Mouse (Mus musculus) left cerebral cortex, adult 2 months (tissue): ENCODE data around the gene Cyb561a3. TPM values are rescaled to one million over a fixed set of nuclear protein-coding genes. Genes with fewer than 3 reads are reported as not detected.
"Not testable (repeated sequence)": the region's sequence is repeated elsewhere in the genome, so short reads cannot be mapped to it uniquely, and the experiment has no call there.

ENCODE experiments used
- DNase-seq, 2 experiments: peaks; one replicate each; pipeline ENCODE4 v3.0.0; 2021 to 2022; ENCODE audit warnings: low spot score in 2 of 2, mixed read lengths in 1 of 2; ENCODE audit errors: extremely low spot score in 1 of 2
- H3K27ac ChIP-seq: fragments of 200-600 bp; 2 replicates; pipeline ENCODE4 v1.8.1; 2022
- H3K4me3 ChIP-seq: fragments of 200-600 bp; 2 replicates; pipeline ENCODE4 v1.8.1; 2022
- CTCF ChIP-seq: fragments of 200-600 bp; IDR thresholded peaks from 2 replicates; pipeline ENCODE4 v1.8.1; 2022; ENCODE audit warnings: antibody characterized with exemption, mild to moderate bottlenecking, moderate library complexity
- intact Hi-C: fragments of 180-260 bp; cut with DNase I; formaldehyde crosslinking; loops from one replicate; pipeline ENCODE4 v1.15.1; 2025
- long read RNA-seq, 2 experiments: library from polyadenylated mRNA; stranded (forward); transcript quantifications; one replicate each; pipeline ENCODE4 v2.0.0; 2021; ENCODE audit warnings: borderline mapping rate in 2 of 2
- total RNA-seq, 2 experiments: library from RNA; stranded (reverse); gene quantifications; 2 replicates each; pipeline ENCODE4 v1.2.3; 2021

The Cyb561a3 gene
- total RNA-seq, result 10 to 100 TPM; 12.7 to 12.8 TPM
- long read RNA-seq, experiment 1, partial matches to known transcripts, result 0 of 13 reads
- long read RNA-seq, experiment 1, other reads (novel, unspliced or antisense), result 4 of 13 reads
- long read RNA-seq, experiment 2, transcript Cyb561a3-201 (7 exons, 1,474 nt), result major isoform, 7 of 16 reads
- long read RNA-seq, experiment 2, partial matches to known transcripts, result 1 of 16 reads
- long read RNA-seq, experiment 2, other reads (novel, unspliced or antisense), result 4 of 16 reads

DNA sequence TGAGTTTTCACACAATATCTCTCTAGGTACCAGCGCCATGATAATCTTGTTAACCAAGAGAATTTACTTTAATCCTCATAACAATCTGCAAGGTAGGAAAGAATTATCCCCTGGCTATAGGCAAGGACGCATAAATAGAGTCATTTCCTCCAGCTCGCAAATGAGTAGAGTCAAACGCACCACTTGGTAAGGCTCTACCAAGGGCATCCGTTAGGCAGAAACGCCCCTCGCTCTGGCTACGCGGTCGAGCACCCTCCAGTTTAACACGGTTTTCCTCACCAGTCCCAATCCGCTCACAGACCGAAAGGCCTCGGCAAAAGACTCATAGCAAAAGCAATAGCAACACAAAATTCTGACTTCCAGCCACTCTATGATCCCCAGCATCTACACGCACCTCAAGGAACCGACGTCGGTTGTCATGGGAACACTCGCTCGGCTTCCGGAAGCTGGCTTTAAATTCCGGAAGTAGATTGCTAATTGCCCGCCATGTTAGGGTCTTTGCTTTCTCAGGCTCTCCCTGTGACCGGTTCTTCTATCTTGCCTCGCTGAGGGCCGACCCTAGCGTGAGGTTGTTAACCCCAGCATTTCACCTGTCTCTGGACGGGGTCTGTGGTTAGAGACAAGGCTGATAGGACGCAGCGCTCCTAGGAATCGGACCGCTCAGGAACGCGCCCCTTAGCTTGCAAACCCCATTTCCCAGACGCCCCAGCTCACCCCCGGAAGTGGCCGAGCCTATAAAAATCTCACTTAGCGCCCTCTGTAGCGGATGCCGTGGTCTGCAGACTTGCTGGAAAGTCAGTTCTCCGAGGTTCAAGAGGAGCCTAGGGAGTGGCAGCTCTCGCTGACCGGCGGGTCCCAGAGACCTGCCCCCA is at the start of gene Cyb561a3, which contains the start of gene Tmem138:
Gene Cyb561a3 (plus strand): TSS at position 483 of the 872 bp plus-strand sequence.
Gene Tmem138 (minus strand): TSS at position 673 of the 872 bp plus-strand sequence.
- DNase-seq, result peak; percentile 90 to 93
- intact Hi-C loops, result loop anchor here (1.0 to 2.0 kb wide), 3 partner anchors 22 to 52 kb away; partner anchors contain the start of genes Cpsf7, Ddb1 and Tkfc
- H3K4me3 ChIP-seq, result peak within 1 kb of the TSS; percentile 69
- TF ChIP-seq CTCF, result peak; percentile 62
- H3K27ac ChIP-seq, result peak within 1 kb of the TSS; percentile 99

DNA sequence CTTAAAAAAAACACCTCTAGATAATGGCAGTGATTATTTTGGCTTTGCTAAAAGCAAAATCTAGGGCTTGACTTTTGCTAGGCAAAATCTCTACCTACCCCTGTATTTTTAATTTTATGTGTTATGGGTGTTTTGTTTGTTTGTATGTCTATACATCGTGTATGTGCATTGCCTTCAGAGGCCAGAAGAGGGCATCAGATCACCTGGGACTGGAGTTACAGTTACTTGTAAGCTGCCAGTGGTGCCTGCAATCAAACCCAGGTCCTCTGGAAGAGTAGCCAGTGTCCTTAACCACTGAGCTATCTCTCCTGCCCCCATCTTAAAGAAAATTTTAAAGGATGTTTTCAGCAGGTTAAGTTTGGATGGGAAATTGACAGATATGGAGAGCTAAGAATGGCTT is 46.9 kb upstream of the Cyb561a3 start:
- Histone ChIP-seq H3K27ac (no peak overlapping the region), H3K4me3 (no peak overlapping the region)
- intact Hi-C loops, result no loop called here
- peak; percentile 24 for TF ChIP-seq CTCF
- no peak for DNase-seq

DNA sequence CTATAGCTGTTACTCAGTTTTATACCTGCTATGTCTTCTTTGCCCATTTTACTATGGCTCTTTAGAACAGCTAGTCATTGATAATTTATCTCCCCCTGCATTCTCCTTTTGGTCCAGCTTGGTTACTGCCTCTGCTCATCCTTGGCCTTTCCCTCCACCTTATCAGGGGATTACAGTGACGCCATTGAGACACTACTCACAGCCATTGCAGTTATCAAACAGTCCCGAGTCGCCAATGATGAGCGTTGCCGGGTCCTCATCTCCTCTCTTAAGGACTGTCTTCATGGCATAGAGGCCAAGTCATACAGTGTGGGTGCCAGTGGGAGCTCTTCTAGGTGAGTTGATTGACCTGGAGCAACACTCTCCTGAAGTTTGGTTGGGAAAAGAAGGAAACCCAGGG is 37.5 kb upstream of the Cyb561a3 start:
- H3K27ac ChIP-seq, result no peak overlapping the region
- no peak for DNase-seq
- no peak overlapping the region for H3K4me3 ChIP-seq
- no peak for TF ChIP-seq CTCF
- intact Hi-C loops, result no loop called here

DNA sequence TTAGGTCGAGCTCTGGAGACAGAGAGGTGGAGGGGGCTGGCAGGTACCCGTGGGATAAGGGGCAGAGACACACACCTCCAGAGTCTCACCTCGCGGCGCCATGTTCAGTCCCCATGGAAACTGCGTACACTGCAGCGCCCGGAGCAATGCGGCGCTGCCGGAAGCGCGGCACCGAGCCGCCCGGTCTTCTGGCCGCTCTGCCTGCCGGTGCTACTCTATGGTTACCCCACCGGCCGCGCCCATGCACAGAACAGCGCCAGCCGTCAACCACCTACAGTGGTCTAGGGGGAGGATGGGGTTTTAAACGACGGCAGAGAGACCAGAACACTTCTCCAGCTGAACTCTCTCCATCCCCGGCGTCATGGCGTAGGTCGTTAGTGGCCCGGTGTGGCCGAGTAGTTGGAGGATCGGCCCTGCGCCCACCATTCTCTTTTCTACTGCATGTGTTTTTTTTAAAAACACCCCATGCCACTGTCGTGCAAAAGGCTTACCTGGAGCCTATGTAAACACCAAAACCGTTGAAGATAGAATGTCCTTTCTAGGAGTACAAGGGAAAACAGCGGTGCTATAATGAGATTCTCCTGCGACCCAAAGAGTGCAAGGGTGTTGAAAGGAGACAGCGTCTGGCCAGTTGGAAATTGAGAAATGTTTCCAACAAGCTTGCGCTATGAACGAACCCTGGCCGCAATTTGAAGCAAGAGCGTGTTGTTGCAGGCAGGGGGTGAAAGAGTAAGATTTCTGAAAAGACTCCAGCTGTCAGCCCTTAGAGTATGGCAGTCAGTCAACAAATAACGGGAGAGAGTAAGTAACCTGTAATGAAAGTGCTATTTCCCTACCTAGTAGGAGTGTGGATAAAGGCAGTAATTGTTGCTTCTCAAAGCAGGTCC is 21.1 kb upstream of the Cyb561a3 start, which contains the start of gene Tmem216:
Gene Tmem216 (minus strand): TSS at position 615 of the 887 bp plus-strand sequence.
- Histone ChIP-seq H3K4me3 (peak within 1 kb of the TSS; percentile 76), H3K27ac (peak within 1 kb of the TSS; percentile 90)
- no peak; the same call in 1 of the 2 replicates for TF ChIP-seq CTCF
- DNase-seq, result peak; percentile 86 to 88
- intact Hi-C loops, result loop anchor here (1.0 kb wide), 2 partner anchors 21 to 49 kb away; partner anchors contain the start of genes Cyb561a3, Ddb1, Tkfc and Tmem138

DNA sequence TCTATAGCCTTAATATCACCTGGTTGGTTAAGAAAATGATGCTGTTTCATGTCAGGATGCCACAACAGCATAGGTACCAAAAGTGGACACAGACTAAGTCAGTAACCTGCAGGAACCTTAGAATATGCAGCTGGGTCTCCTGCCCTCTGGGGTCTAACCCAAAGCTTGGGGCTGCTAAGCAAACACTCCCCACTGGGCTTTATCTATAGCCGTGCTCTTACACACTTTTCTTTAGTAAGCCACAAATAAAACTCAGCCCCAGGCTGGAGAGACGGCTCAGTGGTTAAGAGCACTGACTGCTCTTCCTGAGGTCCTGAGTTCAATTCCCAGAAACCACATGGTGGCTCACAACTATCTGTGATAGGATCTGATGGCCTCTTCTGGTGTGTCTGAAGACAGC is 20.0 kb upstream of the Cyb561a3 start:
- no peak for DNase-seq

DNA sequence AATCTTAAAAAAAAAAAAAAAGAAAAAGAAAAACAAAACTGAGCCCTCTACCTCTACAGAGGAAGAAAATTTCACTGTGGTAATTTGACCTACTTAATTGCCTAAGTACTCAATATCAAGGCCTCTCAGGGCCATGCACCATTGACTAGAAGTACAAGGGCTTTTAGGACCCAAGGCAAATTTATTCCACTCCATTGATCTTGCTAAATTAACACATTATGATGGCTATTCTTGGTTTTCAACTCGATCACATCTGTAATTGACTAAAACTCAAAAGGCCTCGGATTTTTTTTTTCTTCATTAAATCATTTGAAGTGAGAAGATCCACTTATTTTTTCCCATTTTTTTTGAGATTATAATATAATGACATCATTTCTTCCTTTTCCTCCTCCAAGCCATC is 19.5 kb upstream of the Cyb561a3 start:
- no peak for TF ChIP-seq CTCF
- no peak for DNase-seq
- H3K27ac ChIP-seq, result no peak overlapping the region
- no peak overlapping the region for H3K4me3 ChIP-seq
- intact Hi-C loops, result no loop called here

More for the DNA sequence above, 20.0 kb upstream of the Cyb561a3 start:
- intact Hi-C loops, result no loop called here
- TF ChIP-seq CTCF, result no peak
- Histone ChIP-seq H3K27ac (no peak overlapping the region), H3K4me3 (no peak overlapping the region)

DNA sequence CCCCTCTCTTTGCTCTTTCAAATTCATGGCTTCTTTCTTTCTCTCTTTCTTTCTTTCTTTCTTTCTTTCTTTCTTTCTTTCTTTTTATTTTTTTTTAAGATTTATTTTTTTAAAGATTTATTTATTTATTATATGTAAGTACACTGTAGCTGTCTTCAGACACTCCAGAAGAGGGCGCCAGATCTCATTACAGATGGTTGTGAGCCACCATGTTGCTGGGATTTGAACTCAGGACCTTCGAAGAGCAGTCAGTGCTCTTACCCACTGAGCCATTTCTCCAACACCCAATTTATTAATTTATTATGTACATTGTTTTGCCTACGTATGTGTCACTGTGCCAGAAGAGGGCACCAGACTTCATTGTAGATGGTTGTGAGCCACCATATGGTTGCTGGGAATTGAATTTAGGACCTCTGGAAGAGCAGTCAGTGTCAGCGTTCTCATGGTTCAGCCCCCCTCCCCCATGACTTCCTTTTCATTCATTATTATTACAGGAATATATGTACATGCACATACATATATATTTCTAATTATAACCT is 19.1 kb upstream of the Cyb561a3 start:
- peak; percentile 44 for TF ChIP-seq CTCF
- H3K27ac ChIP-seq, DNase-seq, H3K4me3 ChIP-seq, intact Hi-C loops: not testable (repeated sequence)

DNA sequence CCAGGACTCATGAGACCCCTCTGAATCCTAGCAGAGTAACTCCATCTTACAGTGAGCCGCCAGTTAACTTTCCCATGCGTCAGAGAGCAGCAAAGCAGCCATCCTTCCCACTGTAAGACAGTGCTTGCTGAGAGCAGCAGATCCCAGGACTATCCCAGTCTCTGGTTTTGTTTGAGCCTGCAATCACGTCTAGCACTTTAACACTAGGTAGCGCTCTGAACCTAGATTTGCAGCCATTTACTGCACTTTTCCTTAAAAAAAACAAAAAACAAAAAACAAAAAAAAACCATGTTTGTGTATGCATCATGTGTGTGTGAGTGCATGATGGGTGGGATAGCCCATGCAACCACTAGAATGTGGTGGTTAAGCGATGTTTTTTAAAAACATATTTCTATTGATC is 16.9 kb upstream of the Cyb561a3 start:
- peak; percentile 25 for TF ChIP-seq CTCF
- H3K4me3 ChIP-seq, result no peak overlapping the region
- intact Hi-C loops, result no loop called here
- no peak overlapping the region for H3K27ac ChIP-seq
- DNase-seq, result no peak

DNA sequence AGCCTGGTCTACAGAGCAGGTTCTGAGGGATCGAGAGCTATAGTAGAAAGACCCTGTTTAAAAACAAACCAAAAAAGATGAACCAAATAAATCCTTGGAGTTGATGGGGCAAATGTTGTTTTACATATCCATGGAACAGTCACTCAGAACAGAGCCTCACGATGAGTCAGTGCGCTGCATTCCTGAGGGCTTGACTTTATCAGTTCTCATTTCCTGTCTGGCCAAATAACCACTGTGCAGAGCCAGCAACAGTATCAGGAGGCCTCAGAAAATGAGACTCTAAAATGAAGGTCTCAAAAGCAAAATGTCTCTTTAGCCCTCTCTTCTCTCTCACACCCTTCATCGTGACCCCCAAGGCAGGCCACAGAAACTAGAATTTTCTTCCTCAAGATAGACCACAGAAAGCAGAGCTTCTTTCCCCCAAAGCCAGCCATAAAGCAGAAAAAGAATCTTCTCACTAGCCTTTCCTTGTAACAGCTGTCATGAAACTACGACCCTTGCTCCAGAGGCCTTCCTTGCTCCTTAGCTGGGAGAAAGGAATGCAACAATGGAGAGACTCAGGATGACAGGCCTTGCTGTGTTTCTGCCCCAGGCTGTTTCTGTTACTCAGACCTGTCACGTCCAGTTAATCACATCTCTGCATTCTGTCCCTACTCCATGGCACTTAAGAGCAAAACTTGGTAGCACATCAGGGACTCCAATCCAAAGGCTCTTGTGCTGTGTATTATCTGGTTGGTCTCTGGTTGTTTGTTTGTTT is 15.2 kb upstream of the Cyb561a3 start:
- no peak for DNase-seq
- no peak for TF ChIP-seq CTCF
- no peak overlapping the region for H3K4me3 ChIP-seq
- intact Hi-C loops, result no loop called here
- H3K27ac ChIP-seq, result no peak overlapping the region

DNA sequence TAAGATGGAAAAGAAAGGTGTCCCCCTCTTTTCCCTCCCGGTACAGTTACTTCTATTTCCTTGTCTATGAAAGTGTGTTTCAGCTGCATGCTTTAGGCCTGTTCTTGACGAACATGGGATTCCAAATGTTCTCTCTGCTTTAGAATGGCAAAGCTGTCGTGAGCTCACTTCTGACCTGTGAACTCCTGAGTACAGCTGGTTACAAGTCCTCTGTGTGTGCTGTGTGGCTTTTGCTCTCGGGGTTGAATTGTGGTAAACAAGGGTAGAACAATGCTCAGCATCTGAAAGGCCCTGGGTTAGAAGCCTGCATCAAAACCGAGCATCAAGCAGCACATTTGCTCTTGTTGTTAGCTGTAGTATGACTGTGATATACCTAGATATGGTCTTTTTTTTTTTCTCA is 14.6 kb upstream of the Cyb561a3 start:
- TF ChIP-seq CTCF, result no peak
- Histone ChIP-seq H3K4me3 (no peak overlapping the region), H3K27ac (no peak overlapping the region)
- DNase-seq, result no peak
- intact Hi-C loops, result no loop called here
